Mouse (Mus musculus) gastrocnemius, postnatal 25 days (tissue): ENCODE measurements at regions not wholly inside any gene's neighbourhood (a gene's known extent, or its start where the extent isn't known, plus 50 kb on each side); places are given as distances from the start of the nearest gene placed in this dataset.
"Not testable (repeated sequence)": the region's sequence is repeated elsewhere in the genome, so short reads cannot be mapped to it uniquely, and the experiment has no call there.

Source experiments
- DNase-seq: peaks from one replicate; pipeline ENCODE4 v3.0.0; 2022

- not testable (repeated sequence) for DNase-seq
Measured at GRCm38 (mm10) chr13:16490680-16491079, 479.0 kb downstream of the Inhba start.

- no peak for DNase-seq
Measured at GRCm38 (mm10) chr13:16498052-16498451, 486.4 kb downstream of the Inhba start.

GRCm38 (mm10) chr13:16512876-16513275 lies 501.2 kb downstream of the Inhba start:
- DNase-seq, result no peak

- DNase-seq, result no peak
Measured at GRCm38 (mm10) chr13:16515195-16515594, 503.5 kb downstream of the Inhba start.

GRCm38 (mm10) chr13:16529036-16529435 lies 517.4 kb downstream of the Inhba start:
- DNase-seq, result no peak

GRCm38 (mm10) chr13:16543771-16544170 lies 532.1 kb downstream of the Inhba start:
- DNase-seq, result no peak

- DNase-seq, result no peak
Measured at GRCm38 (mm10) chr13:16550060-16550459, 538.4 kb downstream of the Inhba start.

- no peak for DNase-seq
Measured at GRCm38 (mm10) chr13:16564988-16565387, 553.3 kb downstream of the Inhba start.

- no peak for DNase-seq
Measured at GRCm38 (mm10) chr13:16574069-16574468, 562.4 kb downstream of the Inhba start.

GRCm38 (mm10) chr13:16586286-16586685 lies 574.6 kb downstream of the Inhba start:
- no peak for DNase-seq

GRCm38 (mm10) chr13:16619755-16620154 lies 608.1 kb downstream of the Inhba start:
- DNase-seq, result no peak

GRCm38 (mm10) chr13:16626584-16626983 lies 614.9 kb downstream of the Inhba start:
- DNase-seq, result no peak

- no peak for DNase-seq
Measured at GRCm38 (mm10) chr13:16633445-16634092, 621.9 kb downstream of the Inhba start.

GRCm38 (mm10) chr13:16636251-16636650 lies 624.6 kb downstream of the Inhba start:
- no peak for DNase-seq

GRCm38 (mm10) chr13:16641611-16642449 lies 630.2 kb downstream of the Inhba start:
- no peak for DNase-seq

- DNase-seq, result no peak
Measured at GRCm38 (mm10) chr13:16642450-16642994, 630.9 kb downstream of the Inhba start.

GRCm38 (mm10) chr13:16645311-16645710 lies 633.7 kb downstream of the Inhba start:
- DNase-seq, result no peak

- no peak for DNase-seq
Measured at GRCm38 (mm10) chr13:16646056-16646455, 634.4 kb downstream of the Inhba start.

- DNase-seq, result no peak
Measured at GRCm38 (mm10) chr13:16646649-16647048, 635.0 kb downstream of the Inhba start.

GRCm38 (mm10) chr13:16656110-16656509 lies 644.5 kb downstream of the Inhba start:
- no peak for DNase-seq

GRCm38 (mm10) chr13:16659894-16660293 lies 648.2 kb downstream of the Inhba start:
- no peak for DNase-seq

- no peak for DNase-seq
Measured at GRCm38 (mm10) chr13:16668652-16669051, 657.0 kb downstream of the Inhba start.

- no peak for DNase-seq
Measured at GRCm38 (mm10) chr13:16669281-16669680, 657.6 kb downstream of the Inhba start.
